Mouse (Mus musculus) heart, postnatal 0 days (tissue): ENCODE data around the gene Shisa3. TPM values are rescaled to one million over a fixed set of nuclear protein-coding genes. Genes with fewer than 3 reads are reported as not detected.

ENCODE experiments used
- ATAC-seq: fragments of 200-750 bp; cut with Nextera tagmentation; 2 replicates; pipeline ENCODE4 v1.8.0; 2017; ENCODE audit warnings: low read depth, moderate number of reproducible peaks, moderate library complexity; ENCODE audit not compliant: insufficient read depth
- DNase-seq: peaks from one replicate; pipeline ENCODE4 v3.0.0-alpha.2; 2016; ENCODE audit warnings: low spot score
- H3K27ac ChIP-seq: fragments of 300-500 bp; sonication (generic); 2 replicates; pipeline ENCODE4 v1.5.1; 2014; ENCODE audit warnings: low read depth, mild to moderate bottlenecking
- H3K27me3 ChIP-seq: fragments of 300-500 bp; sonication (generic); 2 replicates; pipeline ENCODE4 v1.6.1; 2014; ENCODE audit warnings: low read length, mixed read lengths; ENCODE audit not compliant: control insufficient read depth, insufficient read depth
- H3K36me3 ChIP-seq: fragments of 300-500 bp; sonication (generic); replicated peaks from 2 replicates; pipeline ENCODE4 v1.6.1; 2014; ENCODE audit warnings: low read length, mixed read lengths; ENCODE audit not compliant: control insufficient read depth, insufficient read depth
- H3K4me1 ChIP-seq: fragments of 300-500 bp; sonication (generic); 2 replicates; pipeline ENCODE4 v1.6.1; 2014; ENCODE audit warnings: antibody characterized with exemption; ENCODE audit not compliant: control insufficient read depth, insufficient read depth
- H3K4me2 ChIP-seq: fragments of 300-500 bp; sonication (generic); 2 replicates; pipeline ENCODE4 v1.6.1; 2014; ENCODE audit warnings: low read depth, mild to moderate bottlenecking, low read length, moderate library complexity
- H3K4me3 ChIP-seq: fragments of 300-500 bp; sonication (generic); 2 replicates; pipeline ENCODE4 v1.5.1; 2014; ENCODE audit warnings: low read depth, low read length
- H3K9ac ChIP-seq: fragments of 300-500 bp; sonication (generic); replicated peaks from 2 replicates; pipeline ENCODE4 v1.6.1; 2014; ENCODE audit warnings: low read depth, low read length, mixed read lengths
- H3K9me3 ChIP-seq: fragments of 300-500 bp; sonication (generic); replicated peaks from 2 replicates; pipeline ENCODE4 v1.6.1; 2016; ENCODE audit warnings: low read length; ENCODE audit not compliant: control insufficient read depth
- CTCF ChIP-seq: IDR thresholded peaks from 2 replicates; pipeline ENCODE4 v1.5.1; 2016; ENCODE audit warnings: antibody characterized with exemption, control low read depth, low read depth
- EP300 ChIP-seq: IDR thresholded peaks from 2 replicates; pipeline ENCODE4 v1.6.1; 2016; ENCODE audit warnings: antibody characterized with exemption, low read depth
- WGBS: fragments of 180-500 bp; shearing (Covaris S2); extraction: QIAGEN DNeasy Blood & Tissue Kit; methylation state at CpG from one replicate; pipeline ENCODE4 v1.1.7; 2014; 5-methylcytosine and 5-hydroxymethylcytosine counted together
- polyA plus RNA-seq: library from polyadenylated mRNA; unstranded; fragments of >200 nt; fragmentation: Nextera tagmentation; extraction: Ambion mirVana; gene quantifications from 2 replicates; pipeline ENCODE4 v1.2.1, GENCODE M21; 2015
- total RNA-seq: library from RNA; depleted of rRNA; stranded (reverse); fragments of >200 nt; gene quantifications from 2 replicates; pipeline ENCODE4 v1.2.3, GENCODE M21; 2014; ENCODE audit warnings: low replicate concordance

The Shisa3 gene
- total and polyA plus RNA-seq, 2 experiments from 2014 or later, result 0.67 to 4.3 TPM

- no peaks in the 10 kb centered on the region for H3K36me3 ChIP-seq
Measured at GRCm38 (mm10) chr5:67628180-67628940, 20.7 kb downstream of the Shisa3 start.

DNA sequence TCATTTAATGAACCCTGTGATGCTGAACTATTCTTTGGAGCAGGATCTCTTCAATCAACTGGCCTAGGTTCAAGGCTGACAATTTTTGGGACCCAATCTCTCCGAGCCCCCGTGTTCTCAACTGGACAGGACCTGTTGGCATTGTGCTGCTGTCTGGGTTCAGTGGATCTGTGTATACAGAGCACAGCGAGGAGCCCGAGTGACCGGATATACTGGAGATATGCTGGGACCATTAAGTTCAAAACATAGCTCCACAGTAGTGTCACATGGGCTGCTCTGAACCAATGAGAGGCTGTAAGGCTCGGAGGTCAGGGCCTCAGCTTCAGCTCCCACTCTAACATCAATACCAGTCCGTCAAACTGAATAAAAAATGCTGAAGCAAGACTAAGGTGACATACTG, 21.8 kb downstream of the Shisa3 start:
- H3K9me3 ChIP-seq, result no peaks in the 10 kb centered on the region

More at GRCm38 (mm10) chr5:67628180-67628940, 20.7 kb downstream of the Shisa3 start:
- Histone ChIP-seq H3K4me2 (no peak overlapping the region), H3K27me3 (no peaks in the 10 kb centered on the region), H3K27ac (no peak overlapping the region), H3K9me3 (no peaks in the 10 kb centered on the region), H3K9ac (no peak overlapping the region), H3K4me3 (no peak overlapping the region), H3K4me1 (0 out of 2 replicates have a peak, but pooled peaks cover 3% of the 10 kb centered on the region)
- ATAC-seq (no peak), DNase-seq (no peak)
- TF ChIP-seq EP300 (no peak), CTCF (no peak)
- 73% methylated on average over 9 of the region's 9 CpGs for WGBS

DNA sequence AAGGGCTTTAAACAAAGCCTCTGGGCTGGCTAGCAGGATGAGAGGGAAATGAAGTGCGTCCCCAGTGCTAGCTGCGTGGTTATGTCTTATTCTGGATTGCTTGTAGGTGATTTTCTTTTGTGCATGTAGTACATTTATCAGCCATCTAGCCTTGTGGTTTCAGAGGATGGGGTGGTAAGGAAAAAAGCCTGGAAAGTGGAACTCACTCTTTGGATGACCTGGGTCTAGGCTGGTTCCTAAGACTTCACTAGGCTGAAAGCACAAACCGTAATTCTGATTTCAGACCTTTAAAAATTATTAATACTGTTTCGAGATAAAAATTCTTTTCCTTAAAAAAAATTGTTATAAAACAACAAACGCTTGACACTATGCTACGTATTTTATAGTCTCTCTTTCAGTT, 22.2 kb downstream of the Shisa3 start:
- TF ChIP-seq EP300 (no peak), CTCF (no peak)
- no peak overlapping the region for H3K27ac ChIP-seq
- H3K36me3 ChIP-seq, result no peaks in the 10 kb centered on the region
- no peaks in the 10 kb centered on the region for H3K27me3 ChIP-seq
- ATAC-seq (no peak), DNase-seq (no peak)
- H3K4me3 ChIP-seq, result no peak overlapping the region
- no peaks in the 10 kb centered on the region for H3K9me3 ChIP-seq
- H3K4me1 ChIP-seq, result peaks cover 9% of the 10 kb centered on the region; the same call in 1 of the 2 replicates
- WGBS, result 82% methylated on average over 6 of the region's 6 CpGs
- H3K4me2 ChIP-seq, result no peak overlapping the region
- no peak overlapping the region for H3K9ac ChIP-seq

More for the DNA sequence above, 21.8 kb downstream of the Shisa3 start:
- H3K4me2 ChIP-seq, result no peak overlapping the region
- H3K27ac ChIP-seq, result no peak overlapping the region
- ATAC-seq (no peak), DNase-seq (no peak)
- H3K4me1 ChIP-seq, result peaks cover 9% of the 10 kb centered on the region; the same call in 1 of the 2 replicates
- WGBS, result 85% methylated on average over 7 of the region's 7 CpGs
- TF ChIP-seq CTCF (no peak), EP300 (no peak)
- no peaks in the 10 kb centered on the region for H3K27me3 ChIP-seq
- no peaks in the 10 kb centered on the region for H3K36me3 ChIP-seq
- no peak overlapping the region for H3K4me3 ChIP-seq
- no peak overlapping the region for H3K9ac ChIP-seq

DNA sequence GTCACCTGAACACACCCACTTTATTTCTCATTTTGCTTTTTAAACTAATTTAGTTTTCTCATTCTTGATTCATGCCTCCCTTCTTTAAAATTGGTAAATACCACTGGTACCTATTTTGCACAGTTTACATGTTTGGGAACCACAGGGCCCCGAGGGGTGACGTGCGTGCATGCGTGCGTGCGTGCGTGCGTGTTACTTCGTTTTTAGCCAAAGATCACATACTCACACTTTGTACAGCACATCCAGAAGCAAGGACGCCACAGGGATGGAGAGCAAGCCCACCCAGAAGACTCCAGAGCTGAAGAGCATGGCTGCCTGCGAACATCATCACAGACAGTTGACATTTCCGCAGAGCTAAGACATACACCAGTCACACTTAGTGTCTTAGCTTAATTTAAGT, 23.6 kb downstream of the Shisa3 start:
- DNase-seq, result no peak
- ATAC-seq, result no peak
- H3K4me1 ChIP-seq, result peaks cover 9% of the 10 kb centered on the region; the same call in 1 of the 2 replicates
- H3K27ac ChIP-seq, result no peak overlapping the region
- no peaks in the 10 kb centered on the region for H3K27me3 ChIP-seq
- no peaks in the 10 kb centered on the region for H3K36me3 ChIP-seq
- H3K4me2 ChIP-seq, result no peak overlapping the region
- H3K9me3 ChIP-seq, result no peaks in the 10 kb centered on the region
- TF ChIP-seq EP300 (no peak), CTCF (no peak)
- no peak overlapping the region for H3K4me3 ChIP-seq
- no peak overlapping the region for H3K9ac ChIP-seq
- WGBS, result 94% methylated on average over 12 of the region's 12 CpGs

- H3K9me3 ChIP-seq, result no peaks in the 10 kb centered on the region
- no peak overlapping the region for H3K4me3 ChIP-seq
- TF ChIP-seq EP300, result no peak
- TF ChIP-seq CTCF, result no peak
- no peaks in the 10 kb centered on the region for H3K36me3 ChIP-seq
- H3K27ac ChIP-seq, result no peak overlapping the region
- ATAC-seq (no peak), DNase-seq (no peak)
- WGBS, result 47% methylated on average over 7 of the region's 7 CpGs
- H3K4me2 ChIP-seq, result no peak overlapping the region
- no peaks in the 10 kb centered on the region for H3K27me3 ChIP-seq
- H3K4me1 ChIP-seq, result peaks cover 9% of the 10 kb centered on the region; the same call in 1 of the 2 replicates
- no peak overlapping the region for H3K9ac ChIP-seq
Measured at GRCm38 (mm10) chr5:67633138-67633782, 25.6 kb downstream of the Shisa3 start.
